Mouse (Mus musculus) myocyte (in vitro differentiated cells): ENCODE measurements around the gene Mgmt.

Experiments used
- CEBPB ChIP-seq: IDR thresholded peaks from 2 replicates; pipeline ENCODE4 v1.6.1; 2011; ENCODE audit warnings: mild to moderate bottlenecking, moderate library complexity; ENCODE audit not compliant: poor library complexity, insufficient read depth, severe bottlenecking
- MAX ChIP-seq: IDR thresholded peaks from one replicate; pipeline ENCODE4 v1.6.1; 2011; ENCODE audit warnings: low read depth, mild to moderate bottlenecking, control low read depth
- POLR2A ChIP-seq: IDR thresholded peaks from one replicate; pipeline ENCODE4 v1.6.1; 2011; ENCODE audit warnings: low read depth, mild to moderate bottlenecking, control low read depth, moderate library complexity; ENCODE audit not compliant: insufficient read length
- POLR2AphosphoS2 ChIP-seq: IDR thresholded peaks from one replicate; pipeline ENCODE4 v1.6.1; 2011; ENCODE audit warnings: low read depth, control low read depth; ENCODE audit not compliant: insufficient read length
- REST ChIP-seq: IDR thresholded peaks from one replicate; pipeline ENCODE4 v1.6.1; 2011; ENCODE audit warnings: mild to moderate bottlenecking, control low read depth, moderate library complexity; ENCODE audit not compliant: insufficient read depth, insufficient read length
- SRF ChIP-seq: IDR thresholded peaks from one replicate; pipeline ENCODE4 v1.6.1; 2011; ENCODE audit warnings: low read depth; ENCODE audit not compliant: control insufficient read depth, insufficient read length
- TCF12 ChIP-seq: IDR thresholded peaks from one replicate; pipeline ENCODE4 v1.6.1; 2011; ENCODE audit warnings: mild to moderate bottlenecking, control low read depth; ENCODE audit not compliant: poor library complexity, insufficient read depth, severe bottlenecking
- USF1 ChIP-seq: IDR thresholded peaks from one replicate; pipeline ENCODE4 v1.6.1; 2011; ENCODE audit warnings: low read depth, mild to moderate bottlenecking, control low read depth, moderate library complexity

DNA sequence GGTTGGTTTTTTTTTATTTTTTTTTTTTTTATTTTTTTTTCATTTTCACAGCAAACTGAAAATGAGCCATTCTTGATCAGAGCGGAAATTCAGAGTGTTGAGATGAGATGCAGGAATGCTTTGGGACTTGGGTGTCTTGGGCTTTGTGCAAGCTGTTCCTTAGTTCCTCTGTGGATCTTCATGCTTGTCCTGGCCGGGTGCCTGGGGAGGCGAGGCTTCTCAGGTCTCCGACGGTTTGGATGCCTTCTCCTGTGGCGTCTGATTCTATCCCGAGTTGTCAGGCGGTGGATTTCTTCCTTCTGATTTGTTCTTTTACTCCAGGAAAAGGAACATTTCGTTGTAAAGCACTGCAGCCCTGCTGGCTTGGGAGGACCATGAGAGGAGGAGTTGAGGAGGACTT, 51.7 kb downstream of the Mgmt start:
- TF ChIP-seq POLR2A, result no peak
- no peak for TF ChIP-seq REST
- TF ChIP-seq SRF, result no peak
- no peak for TF ChIP-seq MAX
- no peak for TF ChIP-seq USF1
- TF ChIP-seq POLR2AphosphoS2, result no peak
- no peak for TF ChIP-seq CEBPB
- TF ChIP-seq TCF12, result no peak
